Mouse (Mus musculus) c-Kit-negative CD71-positive TER-119-positive erythroid progenitor cells, embryonic 14.5 days (primary cell): Measurements from ENCODE around the gene Golph3l.
A peak's percentile ranks its signal among the peaks of the same experiment; 100 is the strongest.
"Not testable (repeated sequence)": the region's sequence is repeated elsewhere in the genome, so short reads cannot be mapped to it uniquely, and the experiment has no call there.

ENCODE experiments used
- DNase-seq: peaks from one replicate; pipeline ENCODE4 v3.0.0-alpha.2; 2013; ENCODE audit warnings: low read depth, low spot score

Gene Golph3l

DNA sequence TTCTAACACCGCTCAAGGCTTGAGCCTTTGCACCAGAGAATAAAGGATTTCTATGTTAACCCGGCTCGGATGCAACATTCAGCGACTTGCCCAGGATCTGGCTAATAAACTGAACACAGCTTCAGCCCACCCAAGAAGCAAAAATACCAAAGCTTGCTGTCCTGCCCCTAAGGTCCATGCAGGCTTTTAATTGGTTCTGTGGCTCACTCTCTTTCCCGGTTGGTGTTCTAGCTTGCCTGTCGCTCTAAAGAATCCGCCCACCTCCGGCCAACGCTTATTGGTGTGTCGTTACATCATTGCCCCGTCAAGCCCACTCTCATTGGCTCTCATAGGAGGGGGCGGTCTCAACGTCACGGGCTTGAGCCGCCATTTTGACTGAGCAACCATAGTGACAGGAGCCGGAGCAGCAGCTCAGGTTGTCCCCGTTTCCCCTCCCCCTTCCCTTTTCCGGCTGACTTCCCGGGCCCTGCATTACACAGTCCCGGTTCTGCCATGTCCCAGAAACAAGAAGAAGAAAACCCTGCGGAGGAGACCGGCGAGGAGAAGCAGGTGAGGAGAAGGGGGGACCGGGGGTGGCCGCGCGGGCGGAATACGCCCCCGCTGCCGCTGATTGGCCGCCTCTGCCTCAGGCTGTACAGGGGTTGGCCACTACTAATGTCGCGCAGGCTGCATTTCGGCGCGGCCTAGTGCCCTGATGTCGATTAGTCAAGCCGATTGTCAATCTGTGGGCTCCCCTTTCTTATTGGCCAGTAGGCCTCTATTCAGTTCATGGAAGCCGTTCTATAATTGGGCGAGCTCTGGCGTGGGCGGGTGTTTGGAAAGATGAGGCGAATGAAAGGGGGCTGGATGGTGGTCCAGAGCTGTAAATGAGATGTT, 36.1 kb downstream of the Golph3l start, which contains the start of gene Ensa:
TSS of gene Ensa (plus strand) at position 366 of the 876 bp plus-strand sequence.
- DNase-seq, result peak; percentile 100

DNA sequence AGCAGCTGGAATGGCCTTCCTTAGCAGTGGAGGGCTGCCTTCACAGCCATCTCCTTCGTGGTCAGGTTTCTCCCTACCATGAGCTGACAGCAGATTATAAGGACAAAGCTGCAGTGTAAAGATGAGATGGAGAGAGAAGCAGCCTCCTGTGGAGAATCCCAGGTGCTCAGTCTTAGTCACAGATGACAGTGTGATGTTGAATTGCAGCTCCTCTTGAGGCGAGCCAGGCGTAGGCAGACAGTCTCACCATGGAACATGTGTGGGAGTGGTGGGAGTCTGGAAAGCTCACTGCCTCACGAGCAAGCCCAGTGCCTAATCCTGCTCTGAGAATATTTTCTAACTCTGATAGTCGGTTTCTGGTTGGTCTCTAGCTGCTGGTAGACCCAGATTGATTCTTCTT, 39.0 kb downstream of the Golph3l start:
- no peak for DNase-seq

DNA sequence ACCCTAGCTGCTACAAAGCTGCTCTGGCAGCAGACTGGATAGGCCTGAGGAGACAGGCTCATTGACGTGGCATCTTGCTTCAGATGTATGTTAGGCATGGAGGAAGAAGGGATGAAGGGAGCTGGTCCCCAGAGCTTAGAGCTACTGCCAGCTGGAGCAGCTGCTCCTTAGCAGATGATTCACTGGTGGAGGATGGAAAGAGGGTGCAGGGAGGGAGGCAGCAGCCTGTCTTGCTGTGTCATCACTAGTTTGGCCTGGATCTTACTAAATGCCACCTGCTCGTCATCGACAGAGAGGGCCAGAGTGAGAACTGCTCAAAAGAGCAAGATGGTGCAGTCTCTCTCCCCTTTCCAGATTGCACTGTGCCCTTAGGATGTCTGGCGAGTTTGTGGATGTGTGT, 41.0 kb downstream of the Golph3l start:
- no peak for DNase-seq

DNA sequence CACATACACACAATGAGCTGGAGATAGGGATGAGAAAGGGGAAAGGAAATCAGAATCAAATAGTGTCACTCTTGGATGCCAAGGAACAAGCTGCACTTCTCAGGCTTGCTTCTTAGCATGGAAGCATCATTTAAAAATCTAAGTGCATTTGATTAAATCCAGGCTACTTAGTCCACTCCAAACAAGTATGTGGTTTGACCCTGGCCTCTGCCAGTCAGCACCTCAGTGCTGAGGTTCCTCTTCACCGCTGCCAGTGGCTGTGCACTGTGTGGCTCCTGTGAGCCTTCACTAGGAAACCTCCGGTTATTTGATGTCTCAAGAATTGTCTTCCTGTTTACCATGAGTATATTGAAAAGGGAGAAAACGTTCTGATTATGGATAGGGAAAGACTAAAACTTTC, 42.1 kb downstream of the Golph3l start:
- DNase-seq, result no peak

DNA sequence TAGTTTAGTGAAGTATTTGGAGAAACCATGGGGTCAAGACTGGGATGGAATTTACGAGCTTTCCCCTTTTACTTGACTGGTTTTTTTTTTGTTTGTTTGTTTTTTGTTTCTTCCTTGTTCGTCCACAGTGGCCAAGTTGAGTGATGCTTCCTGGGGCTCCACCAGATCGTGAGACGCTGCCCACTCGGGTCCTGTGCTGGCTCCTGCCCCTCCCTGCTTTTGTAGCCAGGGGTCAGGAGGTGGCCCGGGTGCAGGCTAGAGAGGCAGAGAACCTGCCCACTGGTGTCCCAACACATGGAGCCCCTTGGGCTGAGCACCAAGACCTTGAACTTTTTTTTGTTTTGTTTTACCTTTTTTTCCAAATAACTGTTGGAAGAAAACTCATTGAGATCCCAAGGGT, 42.6 kb downstream of the Golph3l start:
- DNase-seq, result no peak

DNA sequence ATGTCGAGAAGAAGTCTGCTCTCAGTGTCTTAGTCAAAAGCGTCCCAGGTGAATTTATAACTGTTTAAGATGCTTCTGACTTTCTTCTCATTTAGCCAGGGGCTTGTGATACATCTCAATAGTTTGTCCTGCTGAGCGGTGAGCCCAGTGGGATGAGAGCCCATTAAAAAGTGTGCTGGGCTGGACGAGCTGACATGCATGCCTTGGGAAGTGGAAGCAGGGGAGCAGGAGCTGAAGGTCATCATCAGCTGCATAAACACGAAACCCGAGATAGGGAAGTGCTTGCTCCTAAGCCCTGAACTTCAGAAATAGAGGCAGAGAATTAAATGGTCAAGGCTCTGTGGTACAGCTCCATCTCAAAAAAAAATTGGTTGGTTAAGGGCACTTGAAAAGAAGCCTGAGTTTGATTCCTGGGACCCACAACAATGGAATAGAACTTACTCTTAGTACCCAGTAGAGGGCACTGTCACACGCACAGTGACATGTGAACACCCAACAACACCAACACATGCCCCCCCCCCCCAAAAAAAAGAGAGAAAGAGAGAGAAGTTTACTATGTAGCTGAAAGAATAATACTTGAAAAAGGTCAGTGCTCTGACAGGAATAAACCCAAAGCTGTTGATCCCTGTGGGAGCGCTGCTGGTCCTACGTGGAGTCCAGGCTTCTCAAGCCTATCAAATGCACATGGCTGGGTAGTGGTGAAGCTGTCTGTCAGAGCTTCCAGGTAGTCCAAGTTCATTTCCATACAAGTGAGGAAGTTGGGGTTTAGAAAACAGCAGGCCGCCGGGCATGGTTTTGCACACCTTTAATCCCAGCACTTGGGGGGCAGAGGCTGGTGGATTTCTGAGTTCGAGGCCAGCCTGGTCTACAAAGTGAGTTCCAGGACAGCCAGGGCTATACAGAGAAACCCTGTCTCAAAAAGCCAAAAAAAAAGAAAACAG, 44.2 kb downstream of the Golph3l start:
- DNase-seq, result no peak

DNA sequence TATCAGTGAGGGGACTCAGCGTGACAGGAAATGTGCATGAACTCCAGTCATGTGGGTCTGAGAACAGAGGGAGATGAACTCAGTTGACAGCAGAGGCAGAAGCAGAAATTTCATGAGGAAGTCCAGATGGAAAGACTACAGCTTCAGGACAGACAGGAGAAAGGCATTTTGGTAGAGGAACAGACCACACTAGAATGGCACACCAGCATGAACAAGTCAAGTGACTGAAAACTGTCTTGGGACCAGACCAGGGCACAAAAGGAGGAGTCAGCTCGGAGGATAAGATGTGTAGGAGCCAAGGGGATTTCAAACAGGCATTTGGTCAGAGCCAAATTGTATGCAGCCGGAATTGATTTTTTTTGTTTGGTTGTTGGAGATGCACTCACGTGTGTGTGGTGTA, 46.9 kb downstream of the Golph3l start:
- no peak for DNase-seq

DNA sequence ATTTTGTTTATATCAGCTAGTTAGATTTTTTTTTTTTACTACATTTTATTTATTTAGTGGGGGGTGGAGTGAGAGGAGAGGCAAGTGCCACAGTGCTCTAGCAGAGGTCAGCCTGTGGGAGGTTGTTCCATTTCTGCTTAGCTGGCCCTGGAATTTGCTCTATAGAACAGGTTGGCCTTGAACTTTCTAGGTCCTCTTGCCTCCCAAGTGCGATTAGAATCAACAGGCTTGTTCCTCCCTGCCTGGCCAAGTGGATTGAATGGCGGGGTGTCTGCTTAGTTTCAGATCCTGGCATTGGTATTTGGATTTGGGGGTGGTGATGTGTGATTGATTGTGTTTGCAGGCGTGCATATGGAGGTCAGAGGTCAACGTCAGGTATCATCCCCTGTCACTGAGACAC, 47.3 kb downstream of the Golph3l start:
- DNase-seq, result no peak

DNA sequence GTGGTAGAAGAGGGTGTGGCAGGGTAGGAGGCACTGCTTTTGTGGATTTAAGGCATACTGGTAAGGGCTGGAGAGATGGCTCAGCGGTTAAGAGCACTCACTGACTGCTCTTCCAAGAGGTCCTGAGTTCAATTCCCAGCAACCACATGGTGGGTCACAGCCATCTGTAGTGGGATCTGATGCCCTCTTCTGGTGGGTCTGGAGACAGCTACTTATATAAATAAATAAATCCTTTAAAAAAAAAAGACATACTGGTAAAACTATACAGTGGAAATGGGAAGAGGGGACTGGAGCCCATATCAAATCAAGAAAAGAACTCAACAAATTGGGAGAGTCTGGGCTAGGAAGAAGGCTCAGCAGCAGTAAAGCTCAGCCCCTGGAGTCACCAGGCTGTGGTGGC, 51.0 kb downstream of the Golph3l start:
- DNase-seq, result no peak

DNA sequence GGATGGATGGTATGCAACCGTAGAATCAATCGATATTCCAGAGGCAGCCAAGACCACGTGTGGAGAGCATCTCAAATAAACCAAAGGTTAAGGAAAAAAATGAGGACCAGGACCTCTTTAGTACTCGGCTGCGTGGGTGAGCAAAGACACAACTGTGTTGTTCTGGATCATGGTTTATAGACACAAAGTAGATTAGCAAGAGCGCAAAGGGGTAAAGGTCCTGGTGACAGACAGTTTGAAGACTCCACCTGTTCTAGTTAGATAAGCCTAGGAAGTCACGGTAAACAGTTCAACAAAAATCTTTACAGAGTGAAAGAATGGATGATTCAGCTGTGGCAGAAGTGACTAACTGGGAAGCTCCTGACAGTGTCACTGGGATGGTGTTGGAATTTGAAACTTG, 54.4 kb downstream of the Golph3l start:
- DNase-seq, result no peak

DNA sequence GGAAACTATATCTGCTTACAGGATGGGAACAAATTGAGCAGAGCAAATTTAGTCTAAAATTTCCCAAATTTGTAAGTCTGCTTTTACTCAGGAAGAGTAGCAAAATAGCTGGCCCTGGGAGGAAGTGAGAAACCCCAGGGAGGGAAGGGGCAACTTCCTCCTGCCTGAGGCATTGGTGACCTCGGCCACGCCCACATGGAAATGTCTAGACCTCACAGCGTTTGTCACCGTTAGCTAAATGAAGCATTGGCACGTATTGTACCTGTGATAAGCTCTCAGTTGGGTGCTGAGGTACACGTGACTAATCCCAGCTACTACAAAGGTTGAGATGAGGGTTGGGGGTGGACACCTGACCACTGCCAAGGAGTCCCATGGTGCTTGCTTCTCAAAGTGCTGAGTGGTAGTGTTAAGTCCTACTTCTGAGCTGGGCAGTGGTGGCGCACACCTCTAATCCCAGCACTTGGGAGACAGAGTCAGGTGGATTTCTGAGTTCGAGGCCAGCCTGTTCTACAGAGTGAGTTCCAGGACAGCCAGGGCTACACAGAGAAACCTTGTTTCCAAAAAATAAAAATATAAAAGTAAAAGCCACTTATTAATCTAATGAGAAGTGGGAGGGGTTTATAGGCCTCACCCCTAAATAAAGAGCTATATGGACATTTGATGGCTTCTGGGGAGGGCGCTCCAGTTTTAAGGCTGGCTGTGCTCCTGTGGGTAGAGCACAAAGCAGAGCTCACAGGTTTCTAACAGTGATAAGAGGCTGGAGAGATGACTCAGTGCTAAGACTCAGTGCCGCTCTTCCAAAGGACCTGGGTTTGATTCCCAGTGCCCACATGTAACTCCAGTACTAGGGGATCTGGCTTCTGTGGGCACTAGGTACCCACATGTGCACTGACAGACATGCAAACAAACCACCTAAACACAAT, 56.8 kb downstream of the Golph3l start:
- DNase-seq, result no peak

DNA sequence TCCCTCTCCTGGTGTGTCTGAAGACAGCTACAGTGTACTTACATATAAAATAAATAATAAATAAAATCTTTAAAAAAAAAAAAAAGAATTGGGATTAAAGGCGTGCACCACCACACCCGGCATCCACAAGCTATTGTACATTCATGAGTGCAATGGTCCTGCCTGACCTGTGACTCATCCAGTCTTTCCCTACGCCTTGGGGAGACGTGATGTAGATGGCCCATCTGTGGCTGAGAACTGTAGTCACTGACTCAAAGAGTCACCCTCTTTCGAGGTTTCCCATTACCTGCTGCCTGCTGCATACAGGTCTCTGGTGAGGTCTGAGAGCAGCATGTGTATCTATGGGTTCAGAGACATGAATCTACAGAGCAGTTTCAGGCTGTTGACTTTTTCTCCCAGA, 59.3 kb downstream of the Golph3l start:
- no peak for DNase-seq

DNA sequence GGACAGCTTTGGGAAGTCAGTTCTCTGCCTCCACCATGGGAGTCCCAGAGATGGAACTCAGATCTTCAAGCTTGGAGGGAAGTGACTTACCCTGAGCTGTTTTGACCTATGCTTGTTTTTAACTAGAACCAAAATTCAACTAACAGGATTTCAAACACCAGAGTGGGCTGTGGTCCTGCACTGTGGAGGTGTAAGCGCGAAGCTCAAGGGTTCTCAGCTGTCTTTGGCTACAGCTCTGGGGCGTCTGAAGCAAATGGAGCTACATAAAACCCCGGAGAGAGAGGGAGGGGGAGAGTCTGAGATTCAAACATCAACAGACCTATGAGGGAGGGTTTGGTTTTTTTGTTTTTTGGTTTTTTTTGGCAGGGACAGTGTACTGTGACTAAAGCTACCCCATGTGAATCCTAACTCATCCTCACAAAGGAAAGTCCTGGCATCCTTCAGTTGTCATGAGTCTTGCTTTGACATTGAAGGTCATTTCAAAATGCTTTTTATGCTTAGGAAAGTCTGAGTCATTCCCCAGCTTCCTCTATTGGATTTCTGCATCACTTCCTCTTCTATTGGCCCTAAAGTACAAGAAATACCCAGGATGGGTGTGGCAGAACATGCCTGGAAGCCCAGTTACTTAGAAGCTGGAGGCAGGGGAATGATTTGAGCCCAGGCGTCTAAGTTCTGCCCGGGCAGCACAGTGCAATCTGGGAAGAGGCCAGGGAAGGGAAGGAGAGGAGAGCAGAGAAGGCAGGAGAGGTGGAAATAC, 61.7 kb downstream of the Golph3l start:
- DNase-seq, result no peak

DNA sequence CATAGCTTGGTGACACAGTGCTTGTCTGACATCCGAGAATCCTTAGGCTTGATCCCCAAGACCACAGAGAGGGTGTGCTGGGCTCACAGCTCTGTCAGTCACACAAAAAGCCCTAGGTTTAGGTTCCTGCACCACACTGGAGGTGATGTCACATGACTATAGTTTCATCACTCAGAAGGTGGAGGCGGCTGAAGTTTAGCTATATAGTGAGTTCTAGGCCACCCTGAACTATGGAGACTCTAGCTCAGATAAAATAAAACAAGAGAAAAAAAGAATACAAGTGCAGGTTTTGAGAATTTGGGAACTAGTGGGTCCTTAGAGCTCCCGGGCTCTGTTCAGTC, 62.3 kb downstream of the Golph3l start:
- DNase-seq, result no peak

DNA sequence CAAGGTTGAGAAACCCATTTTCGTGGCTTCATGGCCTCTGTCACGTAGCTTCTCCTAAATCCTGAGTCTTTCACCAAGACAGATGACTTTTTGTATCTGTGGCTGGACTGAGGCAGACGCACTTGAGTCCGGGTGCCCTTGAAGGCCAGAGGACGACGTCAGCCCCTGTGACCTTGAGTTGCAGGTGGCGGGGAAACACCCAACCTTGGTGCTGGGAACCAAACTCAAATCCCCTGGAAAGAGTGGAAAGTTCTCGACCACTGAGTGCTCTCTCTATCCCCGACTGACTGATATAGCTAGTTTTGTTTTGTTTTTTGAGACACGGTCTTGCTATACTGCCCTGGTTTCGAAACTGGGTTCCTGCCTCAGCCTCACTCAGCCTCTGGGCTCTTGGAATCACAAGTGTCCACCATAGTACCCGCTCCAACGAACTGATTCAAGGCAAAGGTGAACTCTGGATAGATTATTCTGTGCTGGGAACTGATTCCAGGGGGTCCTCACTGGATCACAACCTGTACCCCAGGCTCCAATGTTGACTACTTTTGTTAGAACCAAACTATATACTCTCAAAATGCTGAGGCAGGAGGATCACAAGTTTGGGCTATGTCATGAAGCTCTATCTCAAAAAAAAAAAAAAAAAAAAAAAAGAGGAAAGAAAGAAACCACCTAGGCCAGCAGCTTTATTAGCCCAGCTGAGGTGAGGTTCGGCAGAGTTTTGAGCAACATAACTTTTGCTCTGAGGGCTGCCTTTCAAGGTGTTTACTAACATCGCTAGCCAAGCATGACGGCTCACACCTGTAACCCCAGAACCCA, 62.9 kb downstream of the Golph3l start:
- DNase-seq, result no peak

DNA sequence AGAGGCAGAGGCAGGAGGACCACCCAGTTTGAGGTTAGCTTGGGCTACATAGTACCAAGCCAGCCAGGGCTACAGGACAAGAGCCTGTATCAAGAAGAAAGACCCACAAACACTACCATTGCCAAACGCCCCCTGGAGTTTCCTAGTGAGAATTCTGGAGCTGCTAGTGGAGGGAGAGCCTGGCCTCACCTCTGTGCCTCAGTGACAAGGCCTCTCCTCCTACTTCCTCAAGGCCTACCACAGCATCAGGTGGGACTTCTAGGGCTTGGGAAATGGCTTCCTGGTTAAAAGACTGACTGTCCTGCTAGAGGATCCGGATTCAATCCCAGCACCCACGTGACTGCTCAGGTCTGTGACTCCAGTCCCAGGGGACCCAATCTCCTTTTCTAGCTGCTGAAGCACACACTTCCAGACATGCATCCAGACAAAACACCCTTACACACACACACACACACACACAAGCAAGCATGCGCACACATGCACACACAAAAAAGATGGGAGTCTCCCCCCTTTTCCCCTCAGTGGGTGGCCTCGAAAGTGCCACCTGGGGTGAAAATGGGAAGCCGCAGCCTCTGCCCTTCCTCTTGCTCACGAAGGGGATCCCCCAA, 63.6 kb downstream of the Golph3l start:
- DNase-seq, result no peak

DNA sequence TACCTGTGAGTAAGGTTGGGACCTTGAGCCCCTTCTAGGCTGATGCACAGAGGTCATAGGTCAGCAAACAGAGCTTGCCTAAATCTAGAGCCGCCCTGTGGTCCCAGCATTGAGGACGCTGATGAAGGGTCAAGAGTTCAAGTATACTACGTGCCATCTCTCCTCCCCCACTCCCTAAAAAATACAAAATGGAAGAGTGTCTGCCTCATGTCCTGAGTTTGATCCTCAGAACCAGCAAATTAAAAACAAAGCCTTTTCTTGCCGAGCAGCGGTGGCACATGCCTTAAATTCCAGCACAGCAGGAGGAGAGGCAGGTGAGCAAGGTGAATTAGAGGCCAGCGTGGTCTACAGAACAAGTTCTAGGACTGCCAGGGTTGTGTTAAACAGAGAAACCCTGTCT, 64.1 kb downstream of the Golph3l start:
- DNase-seq, result no peak

DNA sequence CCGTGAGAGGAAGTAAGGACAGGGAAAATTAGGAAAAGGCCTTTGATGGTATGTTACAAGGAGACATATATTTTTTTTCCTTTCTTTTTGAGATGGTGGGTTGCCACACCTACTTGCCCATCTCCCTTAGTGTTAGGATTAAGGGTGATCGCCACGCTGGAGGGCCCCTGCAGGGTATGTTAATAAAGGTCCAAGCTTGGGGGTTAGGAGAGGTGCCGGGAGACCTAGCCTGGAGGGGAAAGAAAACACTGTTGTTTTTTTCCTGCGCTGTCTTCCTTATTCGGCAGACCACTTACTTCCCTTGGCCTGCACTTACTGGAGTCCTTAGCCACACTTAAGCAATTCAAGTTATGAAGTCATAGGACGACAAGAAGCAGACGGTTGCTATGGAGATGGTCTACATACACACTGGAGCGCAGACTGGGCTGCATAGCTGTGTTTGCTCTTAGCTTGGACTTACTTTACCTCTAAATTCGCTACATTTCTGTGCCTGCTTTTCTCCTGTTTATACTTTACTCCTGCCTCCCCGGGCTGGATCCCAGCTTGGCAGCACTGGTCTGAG, 64.8 kb downstream of the Golph3l start:
- no peak for DNase-seq

DNA sequence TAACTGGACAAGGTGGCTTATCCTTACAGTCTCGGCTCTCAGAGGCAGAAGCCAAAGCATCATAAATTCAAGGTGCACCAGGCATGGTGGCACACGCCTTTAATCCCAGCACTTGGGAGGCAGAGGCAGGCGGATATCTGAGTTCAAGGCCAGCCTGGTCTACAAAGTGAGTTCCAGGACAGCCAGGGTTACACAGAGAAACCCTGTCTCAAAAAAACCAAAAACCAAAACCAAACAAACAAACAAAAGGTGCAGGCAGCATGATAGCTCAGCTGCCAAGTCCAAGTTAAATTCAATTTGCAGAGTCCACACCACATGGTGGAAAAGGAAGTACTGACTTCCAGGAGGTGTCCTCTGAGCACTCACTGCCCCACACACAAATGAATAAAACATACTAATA, 65.6 kb downstream of the Golph3l start:
- not testable (repeated sequence) for DNase-seq
